Mouse (Mus musculus): Measurements from ENCODE around the gene Itga2b. TPM values are rescaled to one million over a fixed set of nuclear protein-coding genes. Genes with fewer than 3 reads are reported as not detected.

Gene Itga2b
- total RNA-seq, 2 experiments from 2014 or later, result 16.0 to 17.9 TPM

DNA sequence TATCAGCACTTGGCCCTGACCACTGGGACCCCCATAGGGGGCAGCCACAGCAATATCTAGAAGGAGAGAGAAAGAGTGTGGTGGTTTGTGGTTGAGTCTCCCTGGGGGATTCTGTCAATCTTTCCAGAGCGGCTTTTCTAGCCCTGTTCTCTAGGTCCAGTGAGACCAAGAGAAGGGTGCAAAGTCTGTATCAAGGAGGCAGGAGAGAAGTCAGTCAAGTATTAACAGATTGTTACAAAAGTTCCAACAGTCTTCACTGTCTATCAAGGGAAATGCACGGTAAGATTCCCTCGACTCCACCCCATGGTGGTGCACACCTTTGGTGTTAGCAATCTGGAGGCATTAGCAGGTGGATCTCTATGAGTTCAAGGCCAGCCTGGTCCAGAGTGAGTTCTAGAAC lies 8.2 kb downstream of the Itga2b start:
- no peak for ATAC-seq (ENCODE audit: poor library complexity, severe bottlenecking)

DNA sequence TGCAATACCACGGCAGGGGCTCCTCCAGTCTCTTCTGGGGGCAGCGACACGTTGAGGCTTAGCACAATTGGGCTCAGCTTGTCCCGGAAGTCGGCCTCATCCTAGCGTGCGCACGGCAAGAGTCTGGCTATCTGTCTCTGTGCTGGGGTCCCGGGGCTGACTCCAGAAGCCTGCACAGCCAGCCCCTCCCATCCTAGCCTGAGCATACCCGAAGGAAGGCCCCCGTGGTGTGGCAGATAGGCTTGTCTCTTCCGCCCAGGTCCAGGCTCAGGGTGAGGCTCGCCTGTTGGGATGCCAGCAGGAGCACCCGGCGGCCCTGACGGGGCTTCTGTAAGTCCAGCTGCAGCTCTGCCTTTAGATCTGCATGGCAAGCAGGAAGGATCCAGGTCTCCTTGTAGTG lies 9.4 kb downstream of the Itga2b start:
- ATAC-seq (ENCODE audit: poor library complexity, severe bottlenecking), result no peak

DNA sequence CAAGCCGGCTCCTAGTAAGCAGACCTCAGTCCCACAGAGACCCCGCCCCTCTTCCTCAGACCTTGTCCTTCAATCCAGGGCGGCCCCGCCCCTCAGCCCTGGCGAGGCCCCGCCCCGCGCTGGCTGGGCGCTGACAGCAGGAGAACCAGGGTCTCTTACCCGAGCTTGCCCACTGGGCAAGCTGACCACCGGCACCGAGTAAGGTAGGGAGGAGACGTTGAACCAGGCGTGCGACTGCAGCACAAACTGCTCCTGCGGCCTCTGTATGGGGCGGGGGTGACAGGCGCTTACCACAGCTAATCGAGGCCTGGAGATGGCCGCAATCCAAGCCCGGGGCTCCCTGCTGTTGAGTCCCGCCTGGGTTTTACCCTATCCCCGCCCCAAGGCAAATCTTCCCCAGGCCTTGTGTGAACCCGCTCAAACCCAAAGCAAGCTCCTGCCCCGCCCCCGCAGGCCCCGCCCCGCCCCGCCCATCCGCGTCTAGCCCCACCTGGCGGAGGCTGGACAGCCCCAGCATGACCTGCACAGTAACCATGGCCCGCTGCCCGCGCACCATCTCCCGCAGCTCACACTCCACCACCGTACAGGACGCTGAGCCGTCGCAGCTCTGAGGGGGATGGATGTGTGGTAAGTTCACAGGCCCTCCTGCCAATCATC lies 14.1 kb downstream of the Itga2b start:
- ATAC-seq (ENCODE audit: poor library complexity, severe bottlenecking), result peak; percentile 81

DNA sequence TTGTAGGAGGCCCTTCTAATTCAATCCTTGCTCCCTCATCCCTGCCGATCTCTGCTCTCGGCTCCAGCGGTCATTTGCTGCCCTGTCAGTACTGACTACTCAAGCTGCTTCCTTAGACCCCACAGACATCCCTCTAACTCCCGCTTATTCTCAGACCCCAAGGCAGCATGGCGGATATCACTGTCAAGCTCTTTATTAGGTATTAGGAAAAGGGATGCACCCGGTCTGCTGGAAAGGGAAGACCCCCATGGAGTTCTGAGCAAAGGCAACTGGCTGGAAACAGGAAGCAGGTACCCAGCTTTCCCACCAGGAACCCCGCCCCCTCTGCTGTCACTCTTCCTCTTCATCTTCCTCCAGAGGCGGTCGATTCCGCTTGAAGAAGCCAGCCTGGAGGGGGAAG lies 16.8 kb downstream of the Itga2b start:
- ATAC-seq (ENCODE audit: poor library complexity, severe bottlenecking), result no peak

DNA sequence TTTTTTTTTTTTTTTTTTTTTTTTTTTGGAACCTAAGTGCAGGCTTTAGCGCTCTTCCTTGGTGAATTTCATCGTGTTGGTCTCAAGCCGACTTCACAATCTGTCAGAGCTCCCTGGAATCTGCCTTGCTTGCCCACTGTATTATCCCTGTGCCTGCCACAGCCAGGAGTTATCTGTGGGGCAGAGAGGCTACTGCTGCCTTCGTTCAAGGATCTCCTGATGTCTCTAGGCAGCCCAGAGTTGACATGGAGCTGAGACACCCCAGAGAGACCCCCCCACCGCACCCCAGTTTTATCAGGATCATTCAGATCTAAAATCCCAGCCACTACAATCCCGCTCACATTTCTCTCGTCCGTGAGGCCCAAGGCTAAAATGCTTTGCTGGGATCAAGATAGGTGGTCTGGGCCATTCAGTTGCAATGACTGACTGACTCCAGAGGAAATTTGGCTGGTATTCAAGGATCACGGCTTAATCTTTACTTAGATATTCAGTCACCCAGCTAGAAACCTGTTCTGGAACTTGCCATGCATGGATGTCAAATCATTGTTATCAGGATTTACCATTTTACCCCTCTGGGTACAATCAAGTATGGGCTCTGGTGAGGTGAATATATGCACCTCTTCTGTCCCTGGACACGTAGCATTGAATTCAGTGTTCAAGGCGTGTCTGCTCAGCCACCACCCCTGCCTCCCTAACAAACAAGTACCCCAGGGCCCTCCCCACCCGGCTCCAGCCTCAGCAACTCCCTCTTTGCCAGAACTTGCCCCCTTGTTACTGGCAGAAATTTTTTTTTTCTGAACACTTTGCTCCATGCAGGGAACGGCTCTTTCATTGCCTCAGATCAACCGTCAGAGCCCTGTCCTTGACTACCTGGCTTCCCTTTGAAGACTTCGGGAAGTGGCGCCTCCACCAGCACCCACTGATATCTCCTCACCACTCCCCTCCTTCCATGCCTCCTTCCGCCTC lies 20.6 kb downstream of the Itga2b start:
- no peak for ATAC-seq (ENCODE audit: poor library complexity, severe bottlenecking)

DNA sequence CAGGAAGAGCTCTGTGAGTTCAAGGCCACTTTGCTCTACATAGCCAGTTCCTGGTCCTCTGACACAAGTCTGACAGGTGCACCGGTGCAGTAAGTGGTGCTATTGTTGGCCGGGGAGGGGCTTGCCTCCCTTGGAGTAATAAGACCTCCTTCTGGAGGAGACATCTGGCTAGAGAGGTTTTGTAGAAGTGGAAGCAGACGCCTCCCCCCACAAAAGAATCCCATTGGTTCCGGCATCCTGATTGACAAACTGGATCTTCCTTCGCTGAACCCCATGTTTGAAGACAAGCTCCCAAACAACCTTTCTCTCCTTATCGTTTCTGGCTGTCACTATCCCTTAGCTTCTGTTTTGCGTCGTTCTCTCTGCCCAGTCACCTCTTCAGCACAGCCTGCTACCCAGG lies 21.6 kb downstream of the Itga2b start:
- ATAC-seq (ENCODE audit: poor library complexity, severe bottlenecking), result no peak

DNA sequence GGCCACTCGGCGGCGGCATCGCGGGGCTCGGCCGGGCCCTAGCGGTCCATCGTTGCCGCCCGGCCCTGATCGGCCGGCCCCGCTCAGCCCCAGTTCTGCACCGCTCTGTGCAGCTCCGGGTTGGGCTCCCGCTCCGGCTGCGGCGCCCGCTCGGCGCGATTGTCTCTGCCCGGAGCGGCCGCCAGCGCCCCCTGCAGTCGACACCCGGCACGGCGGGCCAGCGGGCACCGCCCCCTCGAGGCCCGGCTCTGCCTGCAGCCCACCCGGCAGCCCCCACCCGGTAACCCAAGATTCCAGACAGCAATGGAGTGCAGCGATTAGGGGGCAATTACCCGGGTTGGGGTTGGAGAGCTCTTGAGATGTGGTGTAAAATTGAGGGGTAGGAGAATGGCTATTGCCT lies 22.4 kb downstream of the Itga2b start, which contains the start of gene Fam171a2:
TSS of gene Fam171a2 (minus strand) at position 186 of the 400 bp plus-strand sequence.
- peak; percentile 81 for ATAC-seq (ENCODE audit: poor library complexity, severe bottlenecking)

DNA sequence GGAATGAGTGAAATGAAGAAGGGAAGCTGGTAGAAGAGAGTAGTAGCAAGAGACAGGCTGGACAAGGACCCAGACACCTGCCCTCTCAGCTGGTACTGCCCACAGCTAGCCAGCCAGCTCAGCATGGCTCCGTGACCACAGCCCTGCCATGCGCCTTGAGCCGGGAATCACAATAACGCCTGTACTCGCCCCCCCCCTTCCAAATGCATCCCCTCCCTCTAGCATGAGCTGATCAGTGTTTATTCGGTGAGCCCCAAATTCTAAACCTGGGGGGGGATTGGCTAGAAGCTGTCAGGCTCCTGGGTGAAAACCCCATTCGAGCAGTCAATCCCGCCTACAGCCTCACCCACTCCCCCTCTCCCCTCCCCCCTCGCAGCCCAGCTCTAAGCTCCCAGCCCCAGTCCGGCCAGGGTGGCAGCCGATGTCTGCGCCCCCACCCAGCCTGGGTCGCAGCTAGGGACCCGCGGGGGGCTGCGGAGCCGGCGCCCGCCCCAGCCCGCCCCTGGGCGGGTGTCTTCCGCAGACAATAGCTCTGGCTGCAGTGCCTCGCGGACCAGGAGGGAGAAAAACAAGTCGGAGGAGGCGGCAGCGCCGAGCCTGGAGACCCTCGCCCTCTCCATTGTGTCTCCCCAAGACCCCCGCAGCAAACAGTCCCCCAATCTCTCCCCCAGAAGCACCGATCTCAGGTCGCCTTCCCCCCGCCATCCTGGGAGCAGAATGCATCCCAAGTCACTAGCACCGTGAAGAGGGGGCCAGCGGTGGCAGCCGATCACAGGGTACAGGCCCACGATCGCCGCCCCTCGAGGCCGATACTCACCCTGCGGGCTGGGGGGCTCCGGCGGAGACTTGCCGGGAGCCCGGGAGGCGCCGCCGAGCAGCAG lies 23.1 kb downstream of the Itga2b start:
- 0 out of 2 replicates have a peak, but pooled peaks have one; percentile 14 for ATAC-seq (ENCODE audit: poor library complexity, severe bottlenecking)

DNA sequence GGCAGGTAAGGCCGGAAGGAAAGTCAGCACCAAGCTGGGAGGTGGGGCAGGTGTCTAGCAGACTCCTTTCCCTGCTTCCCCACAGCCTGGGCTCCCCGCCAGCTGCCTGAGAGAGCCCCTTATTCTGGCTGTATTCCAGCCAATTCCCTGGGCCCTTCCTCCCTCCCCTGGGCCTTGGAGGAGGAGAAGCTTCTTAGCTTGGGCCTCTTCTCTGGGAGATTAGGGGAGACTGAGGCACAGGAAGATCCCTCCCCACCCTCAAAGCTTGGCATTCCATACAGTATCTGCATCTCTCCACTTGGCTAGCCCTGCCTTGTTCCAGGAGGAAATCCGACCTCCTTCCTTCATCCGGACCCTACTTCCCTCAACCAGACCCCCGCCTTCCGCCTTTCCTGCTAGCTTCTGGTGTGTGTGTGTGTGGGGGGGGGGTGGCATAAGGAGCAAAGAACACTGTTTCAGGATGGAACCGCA lies 24.0 kb downstream of the Itga2b start:
- ATAC-seq (ENCODE audit: poor library complexity, severe bottlenecking), result no peak

DNA sequence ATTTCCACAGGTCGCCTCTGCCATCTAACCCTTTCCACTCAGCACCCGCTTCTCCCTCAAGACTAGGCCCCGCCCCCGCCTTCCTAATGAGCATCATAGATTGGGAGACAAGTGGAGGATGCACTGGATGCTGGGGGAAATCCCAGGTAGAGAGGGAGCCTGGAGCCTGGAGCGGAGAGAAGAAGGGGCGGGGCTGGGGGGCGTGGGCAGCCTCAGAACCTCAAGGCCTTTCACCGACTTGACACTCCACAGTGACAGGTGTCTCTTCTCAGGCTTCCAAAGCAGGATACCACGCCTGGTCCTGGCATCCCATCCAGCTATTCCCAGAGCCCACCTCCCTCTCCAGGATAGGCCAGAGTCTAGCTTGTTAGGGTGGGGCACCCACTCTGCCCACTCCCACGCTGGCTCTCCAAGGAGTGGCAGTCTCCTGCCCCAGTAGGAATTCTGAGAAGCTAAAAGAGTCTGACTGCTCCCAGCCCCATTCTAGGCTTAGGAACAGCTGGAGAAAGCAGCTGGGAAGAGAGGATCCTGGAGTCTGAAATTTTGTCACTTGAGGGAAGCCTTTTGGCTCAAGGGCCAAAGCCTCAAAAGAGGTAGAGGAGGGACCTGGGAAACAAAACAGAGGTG lies 24.5 kb downstream of the Itga2b start:
- ATAC-seq (ENCODE audit: poor library complexity, severe bottlenecking), result no peak

DNA sequence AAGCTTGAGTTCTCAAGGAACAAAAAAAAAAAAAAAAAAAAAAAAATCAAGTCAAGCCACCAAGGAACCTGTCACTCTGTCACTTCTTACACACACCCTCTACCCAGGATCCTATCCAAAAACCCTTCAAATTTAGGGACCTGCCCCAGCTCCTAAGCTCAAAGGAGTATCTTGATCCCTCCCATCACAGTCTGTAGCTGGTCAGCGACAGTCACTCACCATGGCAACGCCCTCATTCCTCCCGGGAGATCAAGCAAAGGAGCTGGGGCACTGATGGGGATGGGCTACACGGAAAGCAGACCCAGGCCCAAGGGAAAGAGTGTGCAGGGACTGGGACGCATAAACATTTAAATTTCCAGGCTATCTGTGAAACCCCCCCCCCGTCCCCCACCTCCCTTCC lies 25.1 kb downstream of the Itga2b start:
- no peak for ATAC-seq (ENCODE audit: poor library complexity, severe bottlenecking)

DNA sequence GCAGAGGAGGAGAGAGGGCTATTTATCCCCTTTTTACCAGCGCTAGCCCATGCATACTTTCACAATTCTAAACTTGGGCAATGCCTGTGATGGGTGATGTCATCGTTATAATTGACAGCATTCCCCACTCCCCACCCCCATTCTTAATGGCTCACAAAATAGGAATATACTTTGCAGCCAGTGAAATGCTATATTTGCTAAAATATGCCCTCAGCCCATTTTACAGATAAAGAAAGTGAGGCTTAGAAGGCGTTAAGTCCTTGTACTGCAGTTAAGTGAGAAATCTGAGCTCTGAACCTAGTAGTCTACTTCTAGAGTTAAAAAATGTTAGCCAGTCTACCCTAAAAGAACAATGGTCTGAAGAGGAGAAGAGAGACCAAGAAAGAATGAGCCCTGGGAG lies 25.6 kb downstream of the Itga2b start:
- no peak for ATAC-seq (ENCODE audit: poor library complexity, severe bottlenecking)

DNA sequence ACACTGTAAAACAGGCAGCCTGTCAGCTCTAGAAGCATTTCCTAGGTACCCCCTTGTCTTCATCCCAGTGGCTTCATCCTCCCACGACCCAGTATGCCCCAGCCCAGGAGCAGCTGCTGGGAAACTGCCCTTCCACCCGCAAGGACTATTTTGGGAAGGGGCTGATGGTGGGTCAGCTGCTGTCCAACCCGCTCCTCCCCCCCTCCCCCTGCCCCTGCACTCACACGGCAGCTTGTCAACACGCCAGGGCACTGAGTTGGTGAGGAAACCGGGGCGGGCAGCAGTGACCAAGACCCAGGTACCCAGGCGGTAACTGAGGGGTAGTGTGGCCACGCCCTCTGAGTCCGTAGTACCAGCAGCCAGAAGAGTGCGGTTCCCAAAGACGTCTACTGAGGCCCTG lies 26.2 kb downstream of the Itga2b start:
- ATAC-seq (ENCODE audit: poor library complexity, severe bottlenecking), result no peak

DNA sequence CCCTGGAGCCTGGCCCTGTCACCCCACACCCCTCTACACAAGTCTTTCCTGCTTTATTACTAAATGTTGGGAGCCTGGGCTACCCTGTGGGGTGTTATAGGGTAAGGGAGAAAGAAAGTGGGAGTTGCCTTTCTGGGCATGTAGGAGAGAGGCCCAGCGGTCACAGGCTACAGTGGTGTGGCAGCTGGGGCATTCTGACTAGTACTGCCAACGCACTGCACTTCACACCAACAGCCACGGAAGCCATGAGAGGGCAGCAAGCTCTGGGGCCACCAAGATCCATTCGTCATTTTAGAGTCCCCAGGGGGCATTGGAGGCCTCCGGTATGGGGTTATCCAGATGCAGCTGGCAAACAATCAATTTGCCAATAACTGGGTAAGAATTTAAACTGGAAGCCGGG lies 27.8 kb downstream of the Itga2b start:
- ATAC-seq (ENCODE audit: poor library complexity, severe bottlenecking), result no peak

DNA sequence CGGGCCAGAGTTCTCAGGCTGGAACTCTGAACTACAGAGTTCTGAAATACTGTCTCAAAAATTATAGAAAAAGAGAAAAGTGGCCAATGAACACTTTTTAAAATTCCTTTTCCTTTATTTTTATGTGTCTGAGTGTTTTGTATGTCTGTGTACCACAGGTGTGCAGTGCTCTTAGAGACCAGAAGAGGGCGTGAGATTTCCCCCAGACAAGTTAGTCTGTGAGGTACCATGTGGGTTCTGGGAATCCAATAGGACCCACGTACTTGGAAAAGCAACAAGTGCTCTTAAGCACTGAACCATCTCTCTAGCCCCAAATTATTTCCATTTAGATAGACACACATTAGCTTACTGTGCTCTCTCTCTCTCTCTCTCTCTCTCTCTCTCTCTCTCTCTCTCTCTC lies 28.5 kb downstream of the Itga2b start:
- no peak for ATAC-seq (ENCODE audit: poor library complexity, severe bottlenecking)

DNA sequence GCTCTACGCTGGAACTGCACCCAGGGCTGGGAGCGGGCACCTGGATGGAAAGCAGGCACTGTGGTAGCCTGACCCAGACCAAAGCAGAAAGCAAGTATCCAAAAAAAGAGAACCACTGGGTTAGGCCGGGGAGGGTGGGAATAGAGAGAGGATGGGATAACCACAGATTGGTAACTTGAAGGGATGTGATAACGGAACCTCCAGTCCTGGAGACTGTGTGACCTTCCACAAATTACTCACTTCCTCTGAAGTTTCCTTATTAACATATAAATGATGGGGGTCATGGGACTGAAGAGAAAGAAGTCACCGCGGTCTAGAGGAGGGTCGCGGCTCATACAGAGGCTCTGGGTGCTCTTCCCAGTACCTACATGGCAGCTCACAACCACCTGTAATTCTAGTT lies 29.7 kb downstream of the Itga2b start:
- peak; percentile 36; the same call in 1 of the 2 replicates for ATAC-seq (ENCODE audit: poor library complexity, severe bottlenecking)

DNA sequence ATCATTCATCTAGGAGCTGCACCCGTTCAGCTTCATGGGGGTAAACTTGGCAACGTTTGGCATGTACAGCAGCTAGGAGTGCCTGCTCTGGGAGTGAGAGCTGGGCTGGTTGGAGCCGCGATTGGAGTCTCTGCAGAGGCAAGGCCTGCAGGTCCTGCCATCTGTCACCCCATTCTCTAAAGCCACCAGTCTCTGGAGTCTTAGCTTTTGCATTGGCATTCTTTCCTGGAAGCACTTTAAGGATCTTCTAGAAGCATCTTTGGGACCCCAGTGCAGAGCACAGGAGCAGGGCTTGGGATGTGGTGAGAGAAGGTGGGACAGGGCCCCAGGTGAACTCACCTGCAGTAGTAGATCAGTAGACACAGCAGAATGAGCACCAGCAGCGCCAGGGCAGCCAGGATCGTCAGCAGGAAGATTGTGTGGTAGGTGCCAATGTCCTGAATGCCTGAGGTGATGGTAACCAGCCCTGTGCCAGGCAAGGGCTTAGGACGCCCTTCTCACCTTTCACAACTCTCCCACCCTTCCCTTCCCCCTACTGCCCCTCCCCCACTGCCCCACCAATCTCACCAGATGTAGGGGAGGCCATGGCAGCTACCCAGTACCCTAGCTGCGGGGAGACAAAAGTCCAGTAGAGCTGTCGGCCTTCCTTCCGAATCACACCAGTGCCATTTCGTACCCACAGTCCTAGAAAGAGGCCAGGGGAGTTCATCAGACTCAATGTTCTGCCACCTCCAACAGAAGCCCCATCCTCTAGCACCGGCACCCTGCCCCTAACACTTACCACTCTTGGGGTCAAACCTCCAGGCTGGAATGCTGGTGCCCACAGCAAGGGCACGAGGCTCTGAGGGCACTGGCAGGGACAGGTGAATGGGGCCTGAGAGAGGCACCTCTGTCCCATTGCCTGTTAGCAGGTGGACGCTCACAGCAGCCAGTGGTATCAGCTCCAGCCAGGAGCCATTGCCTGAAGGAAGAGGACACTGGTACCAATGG lies 30.5 kb downstream of the Itga2b start:
- no peak for ATAC-seq (ENCODE audit: poor library complexity, severe bottlenecking)

DNA sequence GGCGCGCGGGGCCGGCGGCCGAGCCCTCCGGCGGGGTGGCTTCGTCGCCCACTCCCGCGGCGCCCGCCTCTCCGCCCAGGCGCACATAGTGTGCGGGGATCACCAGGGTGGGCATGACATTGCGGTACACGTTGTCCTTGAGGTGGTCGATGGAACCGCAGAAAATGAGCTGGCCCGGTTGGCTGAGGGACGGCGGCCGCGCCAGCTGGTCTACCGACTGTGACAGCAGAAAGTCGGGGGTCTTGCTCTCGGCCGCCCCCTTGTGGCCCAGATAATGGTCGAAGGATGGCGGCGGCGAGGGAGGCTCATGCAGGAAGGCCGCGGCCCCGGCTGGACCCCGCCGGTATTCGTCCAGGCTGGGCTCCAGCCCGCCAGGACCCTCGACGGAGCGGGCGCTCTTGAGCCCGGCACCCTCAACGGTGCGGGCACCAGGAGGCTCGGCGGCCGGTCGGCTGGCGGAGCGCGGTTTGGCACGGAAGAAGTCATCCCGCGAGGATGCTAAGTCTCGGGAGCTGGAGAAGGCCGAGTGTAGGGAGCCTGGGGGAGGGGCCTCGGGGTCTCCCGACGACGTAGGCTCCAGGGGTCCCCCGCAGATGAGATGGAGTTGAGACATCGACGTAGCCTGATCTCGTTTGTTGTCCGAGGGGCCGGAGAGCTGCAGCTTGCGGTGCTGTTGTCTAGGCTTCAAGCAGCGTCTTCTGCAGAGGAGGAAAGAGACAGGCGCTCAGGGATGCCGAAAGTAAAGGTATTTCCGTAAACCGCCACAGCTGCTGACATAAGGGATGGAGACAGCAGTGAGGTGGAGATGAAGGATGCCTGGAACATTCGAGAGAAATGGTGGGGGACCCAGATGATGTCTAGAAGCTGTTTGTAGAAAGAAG lies 31.5 kb downstream of the Itga2b start:
- ATAC-seq (ENCODE audit: poor library complexity, severe bottlenecking), result peak; percentile 53

Measured in megakaryocyte, adult 5-6 weeks (primary cell).